Mouse (Mus musculus): ENCODE data around the gene Rer1. TPM values are rescaled to one million over a fixed set of nuclear protein-coding genes. Genes with fewer than 3 reads are reported as not detected.

Gene Rer1
- total RNA-seq, 2 experiments from 2014 or later = 43.6 to 48.6 TPM

DNA sequence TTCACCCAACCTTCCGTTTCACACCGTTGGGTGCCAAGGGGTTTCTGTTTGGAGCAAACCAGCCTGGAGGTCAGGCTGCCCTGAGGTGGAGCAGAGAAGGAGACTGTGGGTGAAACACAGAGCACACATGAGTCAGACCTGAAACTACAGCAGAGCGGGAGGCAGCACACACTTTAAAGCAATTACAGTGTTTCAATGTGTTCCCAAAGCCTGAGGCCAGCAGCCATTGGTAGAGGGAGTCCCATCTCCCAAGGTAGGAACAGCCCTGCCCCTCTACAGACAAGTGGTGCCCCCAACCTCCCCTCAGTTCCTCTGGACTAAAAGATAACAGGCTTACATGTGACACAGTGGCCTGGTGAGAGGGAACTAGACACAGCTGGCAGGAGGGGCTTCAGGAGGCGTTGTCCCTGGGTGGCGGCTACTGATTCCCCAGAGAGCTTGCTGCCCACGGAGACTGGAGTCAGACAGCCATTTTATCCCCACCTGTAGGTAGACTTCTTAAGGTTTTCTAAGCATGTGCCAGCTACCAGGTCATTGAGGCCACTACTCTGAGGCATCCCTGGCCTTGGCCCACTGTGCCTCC is 31.3 kb upstream of the Rer1 start:
- ATAC-seq (replicated peaks; ENCODE audit: low FRiP score, poor library complexity, severe bottlenecking) = no peak

DNA sequence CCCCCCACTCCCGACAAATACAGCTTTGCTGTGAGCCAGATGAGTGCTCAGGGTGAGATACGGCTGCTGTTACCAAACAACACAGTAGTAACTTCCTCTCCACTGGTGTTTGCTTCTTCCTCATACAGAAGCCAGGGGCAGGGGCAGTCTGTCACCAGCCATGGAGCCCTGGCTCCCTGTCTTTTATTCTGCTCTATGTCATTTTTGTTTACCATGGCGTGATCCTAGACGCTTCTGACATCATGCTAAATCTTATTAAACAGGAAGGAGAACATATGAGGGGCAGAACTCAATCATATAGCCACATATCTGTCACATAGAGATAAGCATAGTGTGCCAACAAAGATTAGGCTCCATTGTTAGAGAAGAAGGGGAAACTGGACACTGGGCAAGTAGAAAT is 30.4 kb upstream of the Rer1 start:
- ATAC-seq (replicated peaks; ENCODE audit: low FRiP score, poor library complexity, severe bottlenecking) = no peak

DNA sequence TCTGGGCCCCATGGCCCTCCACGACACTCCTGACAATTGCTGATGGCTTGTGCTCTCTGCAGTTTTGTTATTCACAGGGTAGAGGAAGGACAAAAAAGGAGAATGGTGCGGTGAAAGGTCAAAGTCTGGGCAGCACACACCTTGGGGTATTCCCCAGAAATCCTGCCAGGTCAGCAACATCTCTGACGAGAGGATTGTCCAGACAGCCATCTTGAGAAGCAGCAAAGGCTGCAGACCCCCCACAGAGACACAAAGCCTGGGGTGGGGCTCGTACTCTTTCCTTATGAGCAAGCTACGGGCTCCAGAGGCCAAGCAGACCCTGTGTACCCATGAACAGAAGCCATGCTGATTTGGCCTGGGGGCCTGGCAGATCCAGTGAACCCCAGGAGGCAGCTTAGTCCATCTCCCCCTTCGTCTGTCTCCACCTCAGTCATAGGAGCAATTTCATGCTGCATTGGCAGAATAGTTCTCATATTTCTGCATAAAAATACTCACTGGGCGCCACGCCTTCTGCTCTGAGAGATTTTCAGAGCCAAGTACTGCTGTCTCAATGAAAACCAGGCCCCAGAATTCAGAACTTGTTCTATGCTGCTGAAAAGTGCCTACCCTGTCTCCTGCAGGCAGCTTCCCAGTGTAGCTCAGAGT is 27.7 kb upstream of the Rer1 start:
- ATAC-seq (replicated peaks; ENCODE audit: low FRiP score, poor library complexity, severe bottlenecking) = no peak

DNA sequence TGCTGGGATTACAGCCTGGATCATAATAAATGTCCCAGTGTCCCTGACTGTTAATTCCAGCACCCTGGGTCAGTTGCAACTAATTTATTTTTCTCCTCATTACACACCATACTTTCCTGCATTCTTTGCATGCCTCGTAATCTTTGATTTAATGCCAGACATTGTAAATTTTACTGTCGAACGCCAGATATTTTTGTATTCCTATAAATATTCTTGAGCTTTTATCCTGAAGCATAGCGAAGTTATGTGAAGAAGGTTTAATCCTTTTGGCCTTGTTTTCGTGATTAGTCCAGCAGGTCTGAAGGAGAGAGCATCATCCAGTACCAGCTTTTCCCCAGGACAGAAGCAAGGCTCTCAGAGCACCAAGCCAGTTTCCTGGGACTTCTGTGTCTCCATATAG is 23.3 kb upstream of the Rer1 start:
- no peak for ATAC-seq (replicated peaks; ENCODE audit: low FRiP score, poor library complexity, severe bottlenecking)

DNA sequence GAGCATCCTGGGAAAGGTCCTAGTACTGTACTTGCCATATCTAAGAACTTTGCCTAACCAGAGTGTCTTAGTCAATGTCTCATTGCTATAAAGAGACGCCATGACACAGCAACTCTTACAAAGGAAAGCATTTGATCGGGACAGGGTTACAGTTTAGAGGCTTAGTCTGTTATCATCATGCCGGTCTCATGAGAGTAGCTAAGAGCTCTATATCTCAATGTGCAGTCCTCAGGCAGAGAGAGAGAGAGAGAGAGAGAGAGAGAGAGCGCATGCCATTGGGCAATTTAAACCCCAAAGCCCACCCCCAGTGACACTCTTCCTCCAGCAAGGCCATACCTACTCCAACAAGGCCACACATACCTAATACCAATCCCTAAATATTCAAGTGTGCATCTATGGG is 21.7 kb upstream of the Rer1 start:
- ATAC-seq (replicated peaks; ENCODE audit: low FRiP score, poor library complexity, severe bottlenecking) = no peak

DNA sequence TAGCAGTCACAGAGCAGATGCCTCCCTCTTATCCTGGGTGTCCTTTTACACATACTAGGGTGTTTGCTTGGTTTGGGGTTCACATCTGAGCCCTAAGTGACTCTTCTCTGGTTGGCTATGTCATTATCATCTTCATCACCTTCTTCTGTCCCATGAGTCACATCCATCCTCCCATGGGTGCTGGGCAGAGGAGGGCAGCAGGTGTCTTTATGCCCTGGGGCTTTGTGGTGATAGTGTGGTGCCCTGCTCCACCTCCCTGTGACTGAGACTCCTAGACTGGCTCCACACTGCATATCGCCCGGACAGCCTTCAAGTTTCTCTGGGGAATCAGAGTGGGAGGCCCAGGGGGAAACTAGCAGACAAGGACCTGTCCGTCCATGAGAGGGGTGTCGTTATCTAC is 12.4 kb upstream of the Rer1 start:
- no peak for ATAC-seq (replicated peaks; ENCODE audit: low FRiP score, poor library complexity, severe bottlenecking)

DNA sequence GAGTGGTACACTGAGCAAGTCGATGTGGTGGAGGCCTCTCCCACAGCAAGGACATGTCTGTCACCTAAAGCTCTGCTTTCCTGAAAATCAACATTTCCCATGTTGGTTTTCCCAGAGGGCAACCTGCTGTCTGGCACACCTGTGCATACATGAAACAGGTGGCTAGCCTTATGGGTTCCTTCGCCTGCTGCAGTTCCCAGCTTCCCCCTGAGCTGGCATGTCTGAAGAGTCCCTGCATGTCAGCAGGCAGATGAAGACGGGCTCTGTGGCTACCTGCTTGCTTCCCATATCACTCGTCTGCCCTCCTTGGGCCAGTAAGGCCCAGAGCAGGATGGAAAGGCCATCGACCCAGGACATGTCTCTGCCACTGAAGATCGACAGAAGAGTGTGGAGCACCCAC is 11.3 kb upstream of the Rer1 start:
- no peak for ATAC-seq (replicated peaks; ENCODE audit: low FRiP score, poor library complexity, severe bottlenecking)

DNA sequence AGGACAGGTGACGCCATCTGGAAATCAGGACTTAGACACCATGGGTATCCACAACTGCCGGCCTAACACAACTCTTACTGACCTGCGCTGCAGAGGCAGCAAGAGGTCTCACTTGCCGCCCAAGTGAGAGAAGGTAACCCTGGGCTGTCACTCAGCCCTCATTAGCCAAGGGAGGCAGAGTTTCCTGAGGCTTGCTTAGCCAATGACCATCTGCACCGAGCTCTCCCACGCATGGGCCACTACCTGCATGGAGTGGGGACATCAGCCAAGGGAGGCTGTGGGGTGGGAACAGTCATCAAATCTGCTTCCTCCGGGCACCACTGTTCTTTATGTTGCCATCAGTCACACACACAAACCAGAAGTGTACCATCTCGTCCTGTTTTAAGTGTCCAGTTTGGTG is 9.8 kb upstream of the Rer1 start:
- ATAC-seq (replicated peaks; ENCODE audit: low FRiP score, poor library complexity, severe bottlenecking) = no peak

DNA sequence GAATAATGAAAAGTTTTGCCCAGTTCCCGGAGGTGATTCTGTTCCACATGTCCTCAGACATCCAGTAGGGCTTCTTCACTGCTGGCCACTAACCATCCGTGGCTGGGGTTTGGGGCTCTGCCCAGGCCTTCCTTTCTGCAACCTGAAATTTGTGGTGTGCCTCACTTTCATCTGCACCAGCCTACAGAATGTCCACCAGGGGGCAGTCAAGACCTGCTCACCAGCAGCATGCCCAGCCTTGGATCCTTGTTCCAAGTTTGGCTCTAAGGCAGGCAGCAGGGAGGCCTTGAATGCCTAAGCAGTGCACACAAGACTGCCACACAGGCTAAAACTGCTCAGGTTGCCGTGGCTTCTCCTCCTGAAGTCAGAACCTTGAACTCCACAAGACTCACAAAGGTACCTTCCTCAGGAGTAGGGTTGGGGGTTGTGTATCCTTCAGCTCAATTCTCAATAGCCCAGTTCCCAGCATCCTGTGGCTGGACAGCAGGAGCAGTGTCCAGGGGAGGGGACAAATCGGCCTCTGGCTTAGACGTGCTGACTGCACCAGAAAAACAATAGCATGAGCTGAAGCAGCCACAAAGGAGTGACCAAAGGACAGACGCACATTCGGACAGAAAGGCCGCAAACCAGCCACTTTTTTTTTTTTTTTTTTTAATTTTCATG is 9.2 kb upstream of the Rer1 start:
- peak; percentile 65 for ATAC-seq (replicated peaks; ENCODE audit: low FRiP score, poor library complexity, severe bottlenecking)

DNA sequence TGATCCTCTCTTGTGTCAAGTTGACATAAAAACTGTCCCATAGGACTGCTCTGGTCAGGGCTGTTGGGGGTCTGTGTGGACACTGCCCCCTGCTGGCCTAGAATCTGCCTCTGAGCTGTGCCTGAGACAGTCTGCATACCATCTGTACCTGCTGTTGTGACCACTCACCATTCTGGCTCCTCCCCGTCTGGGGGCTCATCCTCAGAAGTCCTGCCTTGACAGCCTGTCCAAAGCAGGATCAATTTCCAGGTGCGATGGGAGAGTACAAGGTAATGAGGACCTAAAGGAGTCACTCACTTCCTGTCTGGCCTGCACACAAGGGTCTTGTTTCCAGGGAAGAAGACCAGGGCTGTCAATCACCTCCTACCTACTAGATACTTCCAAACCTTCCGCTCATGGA is 8.4 kb upstream of the Rer1 start:
- ATAC-seq (replicated peaks; ENCODE audit: low FRiP score, poor library complexity, severe bottlenecking) = peak; percentile 49; the same call in 1 of the 2 replicates

DNA sequence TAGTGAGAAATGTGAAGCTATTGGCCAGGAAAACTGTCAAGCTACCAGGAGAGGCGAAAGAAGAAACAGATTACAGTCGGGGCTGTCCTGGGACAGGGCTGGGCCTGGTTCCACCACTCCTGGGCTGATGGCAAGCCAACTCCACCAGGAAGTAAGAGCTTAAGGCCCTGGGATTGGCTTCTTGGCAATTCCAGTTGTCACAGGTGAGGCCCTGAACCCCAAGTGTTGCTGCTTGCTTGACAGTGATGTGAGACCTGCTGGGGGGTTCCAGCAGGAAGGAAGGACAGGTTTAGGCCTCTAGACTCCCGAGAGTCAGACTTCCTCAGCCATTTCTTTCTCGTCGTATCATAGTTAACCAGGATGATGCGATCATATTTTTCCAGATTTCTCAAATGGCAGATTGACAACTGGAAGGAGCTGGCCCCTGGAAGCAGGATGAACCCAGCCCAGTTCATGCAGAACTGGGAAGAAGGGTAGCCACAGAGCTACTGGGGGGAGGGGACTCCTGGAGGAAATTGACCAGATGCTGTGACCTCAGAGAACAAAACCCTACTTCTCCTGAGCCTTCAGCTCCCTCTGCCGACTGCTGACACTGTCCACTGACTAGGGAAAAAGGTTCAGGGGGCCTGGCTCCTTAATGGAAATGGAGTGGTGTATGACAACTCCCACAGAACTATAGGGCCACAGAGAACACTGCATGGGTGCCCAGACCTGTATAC is 7.4 kb upstream of the Rer1 start:
- ATAC-seq (replicated peaks; ENCODE audit: low FRiP score, poor library complexity, severe bottlenecking) = no peak

DNA sequence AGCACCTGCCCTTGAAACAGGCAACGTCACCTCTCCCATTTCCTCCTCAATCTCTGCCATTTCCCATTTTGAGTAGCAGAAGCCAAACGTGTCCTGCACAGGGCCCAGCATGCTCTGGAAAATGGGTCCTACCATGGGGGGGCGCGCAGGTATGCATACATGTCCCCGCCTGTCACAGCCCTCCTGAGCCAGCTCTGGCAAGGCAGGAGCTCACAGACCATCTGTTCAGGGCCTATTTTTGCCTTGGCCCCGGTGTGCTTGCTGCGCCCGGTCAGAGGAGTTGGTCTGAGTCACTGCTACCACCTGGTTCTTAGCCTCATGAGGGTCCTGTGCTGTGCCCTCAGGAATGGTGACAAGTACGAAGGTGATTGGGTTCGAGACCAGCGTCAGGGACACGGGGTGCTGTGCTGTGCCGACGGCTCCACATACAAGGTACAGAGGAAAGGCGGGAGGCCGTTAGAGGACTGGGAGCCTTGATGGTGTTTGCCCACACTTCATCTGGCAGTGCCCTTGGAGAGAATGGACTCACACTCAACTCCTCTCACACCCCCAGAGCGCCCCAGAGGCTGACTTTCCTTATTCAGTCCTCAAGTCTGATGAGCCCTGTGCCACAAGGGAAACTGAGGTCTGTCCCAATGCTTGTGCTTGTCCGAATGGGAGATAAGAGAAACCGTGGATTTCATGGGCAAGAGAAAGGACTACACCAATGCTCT is 6.7 kb upstream of the Rer1 start:
- ATAC-seq (replicated peaks; ENCODE audit: low FRiP score, poor library complexity, severe bottlenecking) = no peak

DNA sequence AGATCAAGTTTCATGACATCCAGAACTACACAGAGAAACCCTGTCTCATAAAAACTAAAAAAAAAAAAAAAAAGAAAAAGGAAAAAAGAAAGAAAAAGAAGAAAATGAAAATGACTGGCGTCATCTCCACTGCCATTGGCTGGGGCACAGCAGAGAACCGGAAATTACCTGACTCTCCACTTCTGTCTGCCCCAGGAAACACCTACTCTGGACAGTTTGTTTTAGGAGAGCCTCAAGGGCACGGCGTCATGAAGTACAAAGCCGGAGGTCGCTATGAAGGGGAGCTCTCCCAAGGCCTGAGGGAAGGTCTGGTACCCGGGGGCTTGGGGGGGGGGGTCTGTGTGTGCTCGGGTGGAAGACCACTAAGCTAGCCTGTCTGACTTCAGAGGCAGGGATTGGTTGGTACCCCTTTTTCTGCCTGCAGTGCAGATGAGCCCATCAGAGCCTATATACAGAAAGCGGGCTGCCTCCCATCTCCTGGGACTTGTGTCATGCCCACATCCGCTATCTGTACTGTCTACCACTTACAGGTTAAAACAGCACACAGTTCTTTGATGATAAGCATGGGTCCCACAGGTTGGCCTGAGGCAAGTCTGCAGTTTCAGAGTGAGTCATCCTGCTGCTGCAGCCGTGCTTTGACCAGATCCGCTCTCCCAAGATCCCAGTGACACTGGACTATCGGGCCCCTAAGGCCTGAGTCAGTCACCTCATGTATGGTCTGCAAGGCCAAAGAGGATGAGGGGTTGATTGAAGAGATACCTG is 4.7 kb upstream of the Rer1 start:
- no peak for ATAC-seq (replicated peaks; ENCODE audit: low FRiP score, poor library complexity, severe bottlenecking)

DNA sequence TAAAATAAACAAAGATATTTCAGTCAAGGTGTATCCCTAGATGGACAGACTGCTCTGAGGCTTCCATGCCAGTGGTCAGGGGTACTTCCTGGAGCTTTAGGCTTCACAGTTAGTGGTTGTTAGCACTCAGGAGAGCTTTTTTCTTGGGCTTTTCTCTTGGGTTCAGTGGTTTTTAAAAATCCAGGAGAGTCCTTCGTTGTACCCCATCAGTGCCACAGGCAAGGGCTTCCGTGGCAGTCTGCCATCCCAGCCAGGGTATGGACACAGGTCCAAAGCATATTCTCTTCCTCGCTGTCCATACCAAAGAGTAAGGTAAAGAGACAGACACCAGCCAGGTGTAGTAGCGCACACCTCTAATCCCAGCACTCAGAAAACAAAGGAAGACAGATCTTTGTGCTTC is 4.0 kb upstream of the Rer1 start:
- ATAC-seq (replicated peaks; ENCODE audit: low FRiP score, poor library complexity, severe bottlenecking) = no peak

DNA sequence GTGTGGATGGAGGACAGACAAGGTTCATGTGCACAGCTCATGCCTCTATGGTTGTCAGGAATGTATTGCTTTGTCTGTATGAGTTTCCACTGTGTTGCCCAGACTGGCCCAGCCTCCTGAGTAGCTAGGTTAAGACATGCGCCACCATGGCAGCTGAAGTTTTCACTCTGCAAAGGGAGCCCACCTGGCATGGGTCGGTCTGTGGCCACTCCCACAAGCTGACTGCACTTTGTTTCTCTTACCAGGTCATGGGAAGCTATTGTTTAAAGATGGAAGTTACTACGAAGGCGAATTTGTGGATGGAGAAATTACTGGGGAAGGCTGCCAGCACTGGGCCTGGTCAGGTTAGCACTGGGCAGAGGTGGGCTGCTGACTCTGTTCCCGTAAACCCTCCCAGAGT is 3.1 kb upstream of the Rer1 start:
- no peak for ATAC-seq (replicated peaks; ENCODE audit: low FRiP score, poor library complexity, severe bottlenecking)

DNA sequence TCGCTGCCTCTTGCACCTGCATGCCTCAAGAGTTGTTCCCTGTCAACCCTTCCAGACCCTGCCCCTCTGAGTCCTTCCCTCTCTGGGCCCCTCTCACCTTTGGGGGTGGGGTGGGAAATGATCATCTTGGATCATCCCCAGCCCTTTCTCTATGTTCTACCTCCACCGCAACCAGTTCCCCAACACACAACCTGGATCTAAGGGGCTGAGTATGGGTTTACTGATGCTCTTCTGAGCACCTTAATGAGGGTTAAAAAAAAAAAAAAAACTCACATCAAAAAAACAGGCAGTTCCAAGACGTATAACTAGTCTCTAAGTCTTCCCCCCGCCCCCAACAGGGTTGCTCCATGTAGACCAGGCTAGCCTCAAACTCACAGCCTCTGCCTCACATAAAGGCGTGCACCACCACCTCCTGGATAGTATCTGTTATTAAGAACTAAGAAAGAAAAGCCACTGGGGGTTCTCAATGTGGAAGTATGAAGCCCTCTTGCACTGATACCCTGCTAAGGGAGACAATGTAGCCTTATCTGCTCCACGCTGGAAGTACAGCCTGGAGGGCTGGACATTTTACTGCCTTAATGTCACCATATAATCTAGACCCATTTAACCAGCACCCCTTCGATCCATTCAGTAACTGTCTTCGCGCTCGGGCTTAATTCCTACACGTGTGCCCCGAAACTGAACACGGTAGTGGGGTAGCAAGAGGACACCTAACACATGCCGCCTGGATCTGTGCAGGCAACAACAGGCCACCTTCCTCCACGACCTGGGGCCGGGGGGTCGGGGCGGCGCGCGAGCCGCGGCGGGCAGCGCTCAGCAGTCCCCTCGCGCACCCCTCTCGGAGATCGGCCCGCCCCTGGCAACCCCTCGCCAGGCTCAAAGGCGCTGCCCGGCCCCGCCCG is 725 bp downstream of the Rer1 start:
- 0 out of 2 replicates have a peak, but pooled peaks have one; percentile 5 for ATAC-seq (replicated peaks; ENCODE audit: low FRiP score, poor library complexity, severe bottlenecking)

DNA sequence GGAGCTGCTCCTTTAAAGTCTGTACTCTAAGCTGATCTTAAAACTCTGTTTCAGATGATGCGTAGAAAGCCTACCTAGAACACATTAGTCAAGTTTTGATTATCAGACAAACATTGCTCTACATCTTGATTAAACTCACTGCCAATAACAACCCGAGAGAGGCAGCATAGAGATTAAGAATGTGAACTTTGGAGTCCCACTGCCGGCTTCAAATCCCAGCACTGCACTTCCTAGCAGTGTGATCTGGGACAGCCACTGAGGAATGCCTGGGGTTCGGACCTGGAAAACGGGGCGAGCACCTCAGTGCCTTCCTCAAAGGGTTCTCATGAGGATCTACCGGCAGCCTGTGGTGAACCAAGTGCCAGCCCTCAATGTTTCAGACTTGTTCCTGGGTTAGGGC is 1.8 kb downstream of the Rer1 start:
- ATAC-seq (replicated peaks; ENCODE audit: low FRiP score, poor library complexity, severe bottlenecking) = no peak

DNA sequence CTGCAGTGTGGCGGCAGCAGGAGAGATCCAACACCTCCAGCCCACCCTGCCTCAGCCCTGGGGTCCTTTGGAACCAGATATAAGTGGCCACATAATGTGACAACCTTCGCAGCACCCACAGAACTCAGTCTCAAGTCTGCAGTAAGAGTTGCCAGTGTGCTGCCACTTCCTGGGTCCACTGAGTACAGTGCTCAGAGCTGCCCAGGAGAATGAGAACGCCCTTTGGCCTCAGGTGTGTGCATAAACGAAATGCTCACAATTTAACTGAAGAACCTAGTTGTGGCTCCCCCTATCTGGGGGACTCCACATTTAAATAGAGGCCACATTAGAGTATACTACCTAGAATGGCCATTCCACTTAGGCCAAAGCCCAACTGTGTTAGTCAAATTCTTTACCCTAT is 2.6 kb downstream of the Rer1 start:
- no peak for ATAC-seq (replicated peaks; ENCODE audit: low FRiP score, poor library complexity, severe bottlenecking)

DNA sequence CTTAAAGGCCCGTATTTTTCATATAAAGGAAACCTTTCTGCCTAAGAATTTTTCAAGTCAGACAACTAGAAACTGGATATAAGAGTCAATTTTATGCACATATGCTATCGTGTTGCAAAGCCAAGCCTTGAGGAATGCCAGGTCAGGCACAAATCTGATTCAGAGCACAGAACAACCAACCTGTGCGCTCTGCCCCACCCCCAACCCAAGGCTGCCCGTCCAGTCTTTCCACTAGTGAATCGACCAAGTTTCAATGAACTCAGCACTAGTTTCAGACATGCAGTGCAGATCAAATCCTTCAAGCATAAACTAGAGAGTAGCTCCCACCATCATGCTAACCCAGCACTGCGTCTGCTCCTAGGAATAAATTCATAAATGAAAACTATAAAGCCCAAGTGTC is 6.5 kb downstream of the Rer1 start:
- no peak for ATAC-seq (replicated peaks; ENCODE audit: low FRiP score, poor library complexity, severe bottlenecking)

Data from erythroid progenitor cell, adult 5-6 weeks (primary cell).